ENCODE assay signal across 15 mouse cellular contexts in the genomic region with DNA sequence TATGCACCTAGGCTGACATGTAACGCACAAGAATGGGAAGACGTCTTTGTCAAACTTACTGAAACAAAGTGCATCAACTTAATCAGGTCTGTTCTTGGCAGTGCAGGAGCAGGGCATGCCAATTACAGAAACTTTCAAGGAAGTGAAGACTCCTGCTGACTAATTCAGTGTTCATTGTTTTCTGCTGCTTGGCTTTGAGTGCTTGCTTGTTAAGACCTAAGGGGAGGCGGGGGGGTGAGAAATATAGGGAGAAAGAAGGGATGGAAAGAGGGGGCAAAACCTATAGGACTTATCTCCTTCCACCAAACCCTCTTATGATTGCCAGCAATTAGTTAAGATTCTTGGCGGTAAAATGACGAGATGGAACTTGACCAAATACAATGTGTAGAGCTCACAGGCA.
"Had no signal": no experiment of that assay in that cellular context is flagged by ENCODE, and none has a peak within 500 bp of the region (broad histone marks: within the 10 kb centered on the region; RNA-seq: fewer than 3 reads in every experiment).

No protein-coding gene starts in this region.

- H3K27me3 ChIP-seq: limb, embryonic 15.5 days; liver, embryonic 12.5 days; neural tube, embryonic 15.5 days; stomach, embryonic 15.5 days had no signal

- ATAC-seq: liver, embryonic 12.5 days had no signal

- H3K9ac ChIP-seq: limb, embryonic 15.5 days; liver, embryonic 12.5 days; lung, embryonic 14.5 days; neural tube, embryonic 15.5 days; stomach, embryonic 15.5 days had no signal

- DNase-seq: kidney, postnatal 10 days; kidney, postnatal 4 days; lung, embryonic 14.5 days; lung, postnatal 10 days; lung, postnatal 4 days; right cerebral cortex, postnatal 14 days; thymus, adult 2 months; thymus, postnatal 25 days had no signal

- H3K4me2 ChIP-seq: limb, embryonic 15.5 days; liver, embryonic 12.5 days; lung, embryonic 14.5 days; neural tube, embryonic 15.5 days; stomach, embryonic 15.5 days had no signal

- H3K9me3 ChIP-seq: limb, embryonic 15.5 days; liver, embryonic 12.5 days; midbrain, embryonic 10.5 days; neural tube, embryonic 15.5 days; stomach, embryonic 15.5 days had no signal

- H3K36me3 ChIP-seq: limb, embryonic 15.5 days; liver, embryonic 12.5 days; midbrain, embryonic 10.5 days; neural tube, embryonic 15.5 days; stomach, embryonic 15.5 days had no signal

- H3K4me3 ChIP-seq: layer of hippocampus, adult 2 months; limb, embryonic 15.5 days; liver, embryonic 12.5 days; midbrain, embryonic 10.5 days; myocyte; neural tube, embryonic 15.5 days; stomach, embryonic 15.5 days had no signal

- H3K4me1 ChIP-seq: limb, embryonic 15.5 days; liver, embryonic 12.5 days; stomach, embryonic 15.5 days had no signal

- H3K27ac ChIP-seq: layer of hippocampus, adult 2 months; limb, embryonic 15.5 days; liver, embryonic 12.5 days; midbrain, embryonic 10.5 days; neural tube, embryonic 15.5 days; stomach, embryonic 15.5 days had no signal
